Mouse (Mus musculus) cerebellum, postnatal 25 days (tissue): ENCODE results near the gene Elmo1.
A peak's percentile ranks its signal among the peaks of the same experiment; 100 is the strongest.

ENCODE experiments used
- DNase-seq, 2 experiments: peaks; one replicate each; pipeline ENCODE4 v3.0.0; 2021; ENCODE audit warnings: mixed read lengths in 2 of 2

Elmo1 gene

DNA sequence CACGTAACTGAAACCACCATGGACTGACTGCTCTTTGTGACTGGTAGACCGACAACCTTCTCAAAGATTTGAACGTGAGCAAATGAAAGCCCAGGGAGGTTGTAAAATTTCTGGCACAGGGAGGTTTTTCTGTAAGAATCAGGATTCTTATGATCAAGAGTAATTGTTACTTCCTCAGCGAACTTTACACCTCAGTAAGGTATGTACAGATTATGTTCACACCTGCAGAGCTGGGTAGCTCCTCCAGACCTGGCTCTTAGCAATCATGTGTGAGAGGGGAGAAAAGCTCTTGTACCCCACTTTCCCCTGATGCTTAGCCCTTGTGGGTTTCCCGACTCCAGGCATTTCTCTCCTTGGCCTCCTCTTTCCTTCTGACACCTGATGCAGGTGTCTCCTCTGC lies 123.5 kb downstream of the Elmo1 start:
- DNase-seq: no peak

GRCm38 (mm10) chr13:20217453-20218090 lies 127.2 kb downstream of the Elmo1 start:
- no peak for DNase-seq

DNA sequence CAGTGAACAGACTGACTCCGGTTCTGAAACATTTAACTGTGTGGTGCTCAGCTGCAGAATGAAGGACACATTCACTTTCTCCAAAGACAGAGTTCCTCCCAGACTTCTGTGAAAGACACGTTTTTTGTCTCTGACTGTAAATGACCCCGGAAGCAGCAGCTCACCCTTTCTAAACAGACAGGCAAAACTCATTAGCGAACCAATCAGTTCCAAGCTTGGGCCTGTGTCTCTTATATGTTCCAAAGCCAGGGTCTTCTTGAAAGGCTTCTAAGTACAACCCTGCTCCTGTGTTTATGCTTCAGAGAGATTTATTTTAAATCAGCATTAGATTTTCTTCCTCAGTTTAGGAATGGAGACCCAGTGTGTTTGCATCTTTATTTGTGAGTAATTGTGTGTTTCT lies 127.7 kb downstream of the Elmo1 start:
- DNase-seq: no peak

DNA sequence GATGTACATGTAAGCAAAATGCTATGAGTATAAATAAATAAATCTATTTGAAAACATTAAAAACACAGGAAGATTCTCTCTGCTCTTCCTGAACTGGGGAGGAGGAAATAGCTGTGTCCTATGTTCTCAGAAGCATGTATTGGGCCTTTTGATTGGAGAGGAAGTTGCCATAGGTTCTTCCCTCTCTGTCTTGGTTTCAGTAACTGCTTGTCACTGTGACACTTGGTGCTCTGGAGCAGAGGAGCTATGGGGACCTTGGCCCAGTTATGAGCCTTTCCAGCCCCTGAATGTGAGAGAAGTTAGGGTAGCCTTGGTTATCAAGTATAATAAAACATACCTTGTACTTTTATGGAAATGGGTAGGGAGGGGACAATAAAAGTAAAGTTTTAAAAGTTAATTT lies 130.0 kb downstream of the Elmo1 start:
- DNase-seq: no peak

GRCm38 (mm10) chr13:20227923-20228705 lies 137.7 kb downstream of the Elmo1 start:
- no peak for DNase-seq

DNA sequence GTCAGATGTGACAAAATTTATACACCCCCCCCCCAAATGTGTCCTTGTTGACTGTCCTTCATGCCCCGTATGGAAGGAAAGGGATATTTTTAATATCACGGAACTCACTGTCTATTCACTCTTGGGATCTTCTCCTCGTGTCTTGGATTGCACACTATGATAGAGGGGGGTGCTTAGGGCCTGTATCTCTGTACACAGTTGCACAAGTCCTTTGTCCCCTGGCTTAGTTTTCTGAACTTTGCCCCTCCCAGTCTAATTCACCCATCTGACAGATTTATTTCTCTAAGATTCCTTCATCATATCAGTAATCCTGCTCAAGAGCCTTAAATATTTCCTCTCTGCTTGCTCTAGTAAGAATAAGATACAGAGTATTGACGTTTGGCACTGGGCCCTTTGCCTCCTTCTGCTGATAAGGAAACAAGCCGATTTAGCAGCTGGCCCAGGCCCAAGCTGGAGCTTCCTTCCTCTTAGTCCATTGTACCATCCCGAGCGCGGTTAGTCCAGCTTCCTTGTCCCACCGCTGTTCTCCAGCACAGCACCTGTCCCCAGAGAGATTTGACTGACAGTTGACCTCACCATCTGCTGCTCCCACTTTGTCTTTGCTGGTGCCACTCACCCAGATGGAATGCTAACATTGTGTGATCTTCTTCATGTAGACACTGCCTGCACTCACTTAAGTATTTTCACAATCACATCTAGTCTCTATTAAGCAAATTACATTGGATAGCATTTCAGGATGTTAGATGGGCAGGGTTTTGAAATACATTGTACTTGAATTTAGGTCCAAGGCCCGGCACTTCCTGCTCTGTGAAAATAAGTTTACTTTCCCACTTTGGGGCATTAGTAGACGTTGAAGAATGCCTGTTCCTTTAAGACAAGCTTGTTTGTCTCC lies 141.7 kb downstream of the Elmo1 start:
- DNase-seq: peak; percentile 28 to 49

DNA sequence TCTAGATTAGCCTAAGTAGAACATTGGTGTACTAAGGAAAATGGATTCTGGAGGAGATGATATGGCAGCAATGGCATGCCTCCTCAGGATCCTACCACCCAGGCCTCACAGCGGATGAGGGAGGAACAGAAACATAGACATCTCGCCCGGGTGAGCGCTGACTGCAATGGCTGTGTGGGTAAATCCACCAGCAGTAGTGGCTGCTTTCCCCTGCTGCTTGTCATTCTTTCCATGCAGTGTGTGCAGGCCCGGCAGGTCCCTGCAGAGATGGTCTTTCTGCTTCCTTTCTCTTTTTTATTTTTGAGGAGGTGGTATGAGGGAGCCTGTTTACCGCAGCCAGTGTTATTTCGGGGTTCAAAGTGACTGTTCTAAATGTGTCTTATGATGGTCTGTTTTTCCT lies 143.3 kb downstream of the Elmo1 start:
- no peak for DNase-seq

DNA sequence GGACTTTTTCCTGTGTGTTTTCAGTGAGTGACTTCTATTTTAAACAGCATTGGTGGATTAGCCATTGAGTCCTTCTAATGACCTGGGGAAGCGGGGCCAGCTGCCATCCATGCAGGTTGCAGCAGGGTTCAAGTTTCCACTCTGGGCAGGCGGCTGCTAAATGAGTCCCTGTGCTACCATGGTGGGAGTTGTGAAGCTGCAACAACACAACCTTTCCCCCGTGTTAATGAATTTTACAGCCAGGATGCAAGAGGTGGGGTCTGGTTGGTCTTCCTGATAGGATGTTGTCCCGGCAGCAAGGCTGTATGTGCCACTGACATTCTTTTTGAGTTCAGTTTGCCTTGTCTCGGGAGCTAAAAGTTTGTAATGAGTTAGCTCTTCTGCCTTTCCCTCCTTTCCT lies 147.2 kb downstream of the Elmo1 start:
- DNase-seq: no peak

GRCm38 (mm10) chr13:20238146-20238545 lies 147.8 kb downstream of the Elmo1 start:
- DNase-seq: no peak

DNA sequence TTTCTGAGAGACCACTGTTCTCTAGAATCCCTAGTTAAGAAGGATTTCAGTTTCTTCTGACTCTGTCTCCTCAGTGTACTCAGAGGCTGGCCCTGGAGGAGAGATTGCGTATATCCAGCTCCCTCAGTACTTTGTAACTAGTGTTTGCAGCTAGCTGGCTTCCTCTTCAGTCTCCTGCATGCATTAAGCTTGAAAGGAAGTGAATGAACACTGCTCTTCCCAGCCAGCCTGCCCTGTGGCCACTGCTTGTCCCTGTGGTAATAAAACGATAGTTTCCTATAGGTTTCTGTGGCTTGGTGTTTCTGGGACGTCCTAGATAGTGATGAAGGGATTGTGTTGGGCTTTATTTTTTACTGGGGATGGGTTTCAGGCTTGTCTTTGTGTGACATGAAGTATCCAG lies 148.3 kb downstream of the Elmo1 start:
- no peak for DNase-seq

DNA sequence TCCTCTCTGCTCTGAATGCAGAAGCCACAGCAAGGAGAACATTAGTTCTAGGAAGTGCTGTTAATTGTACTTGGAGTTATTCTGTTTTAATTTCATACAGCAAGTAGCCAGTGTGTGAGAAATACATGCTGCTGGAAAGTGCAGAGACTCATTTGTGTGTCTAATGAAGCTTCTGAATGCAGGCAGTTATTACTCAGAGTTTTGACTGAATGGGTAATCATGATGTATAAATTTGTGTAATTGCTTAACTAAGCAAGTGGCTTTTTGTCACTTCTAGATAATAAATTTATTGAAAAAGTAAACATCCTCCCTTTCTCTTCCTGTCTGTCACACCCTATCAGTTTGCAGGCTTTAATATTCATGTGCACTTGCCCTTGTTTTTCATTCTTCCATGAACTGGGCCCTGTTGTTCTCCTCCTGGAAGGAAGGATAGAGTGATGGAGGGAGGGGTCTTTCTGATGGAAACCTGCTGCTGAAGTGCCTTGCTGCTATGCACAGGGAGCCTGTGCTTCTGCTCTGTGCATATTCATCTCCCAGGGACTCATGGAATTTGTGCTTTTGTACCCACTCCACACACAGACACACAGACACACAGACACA lies 159.8 kb downstream of the Elmo1 start:
- no peak for DNase-seq

DNA sequence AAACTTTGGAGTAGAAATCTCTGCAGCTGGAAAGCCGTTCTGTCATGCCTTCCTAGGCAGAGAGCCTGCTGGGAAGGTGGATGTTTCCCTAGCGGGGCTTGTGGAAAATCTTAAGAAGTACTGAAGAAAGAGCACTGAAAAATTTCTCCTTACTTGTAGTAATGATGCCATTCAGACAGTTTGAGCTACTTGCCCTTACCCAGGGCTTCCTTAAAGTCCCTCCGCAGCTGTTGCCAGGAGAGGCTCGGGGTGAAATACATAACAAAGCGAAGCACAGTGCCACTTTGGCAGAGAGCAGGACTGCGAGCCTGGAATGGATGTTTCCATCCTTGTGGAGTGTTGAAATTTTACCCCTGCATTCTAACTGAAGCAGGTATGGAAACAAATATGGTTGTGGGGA lies 164.5 kb downstream of the Elmo1 start:
- DNase-seq: no peak

GRCm38 (mm10) chr13:20255380-20255779 lies 165.0 kb downstream of the Elmo1 start:
- no peak for DNase-seq

- DNase-seq: no peak
Observed at GRCm38 (mm10) chr13:20256613-20257012, 166.2 kb downstream of the Elmo1 start.

GRCm38 (mm10) chr13:20257562-20258525 lies 167.4 kb downstream of the Elmo1 start:
- DNase-seq: no peak

DNA sequence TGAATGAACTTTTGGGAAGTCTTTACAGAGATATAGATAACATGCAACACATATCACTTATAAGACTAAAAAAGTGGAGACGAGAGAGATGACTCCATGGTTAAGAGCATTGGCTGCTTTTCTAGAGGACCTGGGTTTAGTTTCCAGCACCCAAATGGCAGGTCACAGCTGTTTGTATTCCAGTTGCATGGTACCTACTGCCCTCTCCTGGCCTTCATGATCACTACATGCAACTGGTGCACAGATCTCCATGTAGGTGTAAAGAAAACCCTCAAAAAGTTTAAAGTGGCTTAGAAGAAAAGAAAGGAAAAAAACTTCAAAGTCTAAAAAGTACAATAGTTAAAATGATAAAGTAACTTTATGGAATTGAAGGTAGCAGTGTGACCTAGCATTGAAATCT lies 172.8 kb downstream of the Elmo1 start:
- no peak for DNase-seq

GRCm38 (mm10) chr13:20270148-20270547 lies 179.8 kb downstream of the Elmo1 start:
- no peak for DNase-seq

DNA sequence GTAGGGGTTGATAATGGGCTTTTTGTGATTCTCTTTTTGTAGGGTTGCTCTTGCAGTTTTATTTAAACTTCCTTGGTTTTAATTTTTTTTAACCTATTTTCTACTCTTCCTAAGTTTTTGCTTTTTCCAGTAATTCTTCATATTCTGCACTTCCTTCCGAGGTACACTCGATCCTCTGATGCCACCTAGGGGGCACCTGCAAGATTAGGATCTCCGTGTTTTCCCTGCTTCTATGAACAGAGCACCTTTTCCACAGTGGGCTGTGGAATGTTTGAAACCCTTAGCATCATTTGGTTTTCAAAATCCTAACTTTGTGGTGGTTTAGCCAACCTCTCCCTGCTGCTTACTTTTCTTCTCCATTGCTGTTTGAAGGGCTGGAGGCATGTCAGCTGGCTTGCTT lies 181.4 kb downstream of the Elmo1 start:
- peak; percentile 13 to 52 for DNase-seq

DNA sequence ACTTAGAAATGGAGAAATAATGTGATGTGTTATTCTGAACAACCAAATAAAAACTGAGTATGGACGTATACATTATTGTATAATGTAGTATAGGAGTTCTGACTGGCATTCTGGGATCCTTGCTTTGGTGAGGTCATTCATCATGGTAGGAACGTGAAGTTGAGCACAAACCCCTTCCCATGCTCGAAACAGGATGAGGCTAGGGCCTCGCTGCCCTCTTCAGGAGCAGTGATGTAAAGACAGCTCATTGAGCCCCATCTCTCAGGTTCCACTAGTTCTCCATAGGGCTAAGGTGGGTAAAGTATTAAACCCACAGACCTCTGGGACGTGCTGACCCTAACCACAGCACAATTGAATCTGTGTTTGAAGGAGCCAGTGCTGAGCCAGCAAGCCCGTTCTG lies 182.2 kb downstream of the Elmo1 start:
- DNase-seq: no peak

GRCm38 (mm10) chr13:20279889-20280288 lies 189.5 kb downstream of the Elmo1 start:
- no peak for DNase-seq

GRCm38 (mm10) chr13:20283891-20284290 lies 193.5 kb downstream of the Elmo1 start:
- no peak for DNase-seq

GRCm38 (mm10) chr13:20286680-20287079 lies 196.3 kb downstream of the Elmo1 start:
- DNase-seq: no peak
